Mouse (Mus musculus): Measurements from ENCODE around the gene Lhx2. TPM values are rescaled to one million over a fixed set of nuclear protein-coding genes. Genes with fewer than 3 reads are reported as not detected.

Gene Lhx2
- polyA plus RNA-seq, 1 experiment from 2014 or later: 37.1 TPM

- Histone ChIP-seq H3K27me3 (ENCODE audit: control insufficient read depth, insufficient read depth, low read depth, low read length) (peaks cover 14% of the 10 kb centered on the region), H3K9me3 (replicated peaks; ENCODE audit: control insufficient read depth, low read length, poor library complexity, severe bottlenecking) (no peaks in the 10 kb centered on the region), H3K4me3 (ENCODE audit: low read depth, low read length) (no peak overlapping the region), H3K4me1 (ENCODE audit: control insufficient read depth, insufficient read depth, low read length) (peaks cover 8% of the 10 kb centered on the region; the same call in 1 of the 2 replicates), H3K4me2 (ENCODE audit: low read length) (no peak overlapping the region), H3K9ac (ENCODE audit: low read depth, low read length) (no peak overlapping the region), H3K36me3 (ENCODE audit: control insufficient read depth, insufficient read depth, low read length) (no peaks in the 10 kb centered on the region), H3K27ac (ENCODE audit: low read length) (no peak overlapping the region)
- 57% methylated on average over 10 of the region's 10 CpGs for WGBS
- no peak for ATAC-seq
Measured at GRCm38 (mm10) chr2:38380136-38381083, 41.3 kb downstream of the Lhx2 start.

GRCm38 (mm10) chr2:38387568-38388262 is 48.6 kb downstream of the Lhx2 start:
- Histone ChIP-seq H3K4me2 (ENCODE audit: low read length) (no peak overlapping the region), H3K9me3 (replicated peaks; ENCODE audit: control insufficient read depth, low read length, poor library complexity, severe bottlenecking) (no peaks in the 10 kb centered on the region), H3K27me3 (ENCODE audit: control insufficient read depth, insufficient read depth, low read depth, low read length) (no peaks in the 10 kb centered on the region), H3K9ac (ENCODE audit: low read depth, low read length) (no peak overlapping the region), H3K4me1 (ENCODE audit: control insufficient read depth, insufficient read depth, low read length) (no peaks in the 10 kb centered on the region), H3K4me3 (ENCODE audit: low read depth, low read length) (no peak overlapping the region), H3K36me3 (ENCODE audit: control insufficient read depth, insufficient read depth, low read length) (no peaks in the 10 kb centered on the region), H3K27ac (ENCODE audit: low read length) (no peak overlapping the region)
- 86% methylated on average over 10 of the region's 10 CpGs for WGBS
- ATAC-seq: no peak

- no peak overlapping the region for H3K9ac ChIP-seq (ENCODE audit: low read depth, low read length)
- H3K36me3 ChIP-seq (ENCODE audit: control insufficient read depth, insufficient read depth, low read length): no peaks in the 10 kb centered on the region
- ATAC-seq: peak; percentile 76
- H3K4me2 ChIP-seq (ENCODE audit: low read length): no peak overlapping the region
- H3K27ac ChIP-seq (ENCODE audit: low read length): no peak overlapping the region
- WGBS: 51% methylated on average over 17 of the region's 17 CpGs
- no peaks in the 10 kb centered on the region; the same call in 1 of the 2 replicates for H3K27me3 ChIP-seq (ENCODE audit: control insufficient read depth, insufficient read depth, low read depth, low read length)
- no peak overlapping the region for H3K4me3 ChIP-seq (ENCODE audit: low read depth, low read length)
- H3K4me1 ChIP-seq (ENCODE audit: control insufficient read depth, insufficient read depth, low read length): no peaks in the 10 kb centered on the region
- no peaks in the 10 kb centered on the region for H3K9me3 ChIP-seq (replicated peaks; ENCODE audit: control insufficient read depth, low read length, poor library complexity, severe bottlenecking)
Measured at GRCm38 (mm10) chr2:38394977-38395868, 56.1 kb downstream of the Lhx2 start.

- no peak overlapping the region for H3K4me2 ChIP-seq (ENCODE audit: low read length)
- no peaks in the 10 kb centered on the region; the same call in 1 of the 2 replicates for H3K27me3 ChIP-seq (ENCODE audit: control insufficient read depth, insufficient read depth, low read depth, low read length)
- no peaks in the 10 kb centered on the region for H3K9me3 ChIP-seq (replicated peaks; ENCODE audit: control insufficient read depth, low read length, poor library complexity, severe bottlenecking)
- H3K27ac ChIP-seq (ENCODE audit: low read length): no peak overlapping the region
- ATAC-seq: peak; percentile 43; the same call in 1 of the 2 replicates
- H3K4me1 ChIP-seq (ENCODE audit: control insufficient read depth, insufficient read depth, low read length): no peaks in the 10 kb centered on the region
- no peak overlapping the region for H3K9ac ChIP-seq (ENCODE audit: low read depth, low read length)
- H3K36me3 ChIP-seq (ENCODE audit: control insufficient read depth, insufficient read depth, low read length): no peaks in the 10 kb centered on the region
- H3K4me3 ChIP-seq (ENCODE audit: low read depth, low read length): no peak overlapping the region
Measured at GRCm38 (mm10) chr2:38395869-38396236, 56.8 kb downstream of the Lhx2 start.

- Histone ChIP-seq H3K4me2 (ENCODE audit: low read length) (no peak overlapping the region), H3K9me3 (replicated peaks; ENCODE audit: control insufficient read depth, low read length, poor library complexity, severe bottlenecking) (no peaks in the 10 kb centered on the region), H3K27me3 (ENCODE audit: control insufficient read depth, insufficient read depth, low read depth, low read length) (no peaks in the 10 kb centered on the region; the same call in 1 of the 2 replicates), H3K9ac (ENCODE audit: low read depth, low read length) (no peak overlapping the region), H3K4me1 (ENCODE audit: control insufficient read depth, insufficient read depth, low read length) (no peaks in the 10 kb centered on the region), H3K4me3 (ENCODE audit: low read depth, low read length) (no peak overlapping the region), H3K27ac (ENCODE audit: low read length) (no peak overlapping the region), H3K36me3 (ENCODE audit: control insufficient read depth, insufficient read depth, low read length) (no peaks in the 10 kb centered on the region)
- 80% methylated on average over 7 of the region's 7 CpGs for WGBS
- no peak for ATAC-seq
Measured at GRCm38 (mm10) chr2:38397306-38397705, 58.2 kb downstream of the Lhx2 start.

GRCm38 (mm10) chr2:38397882-38398281 is 58.8 kb downstream of the Lhx2 start:
- no peaks in the 10 kb centered on the region; the same call in 1 of the 2 replicates for H3K27me3 ChIP-seq (ENCODE audit: control insufficient read depth, insufficient read depth, low read depth, low read length)
- no peaks in the 10 kb centered on the region for H3K36me3 ChIP-seq (ENCODE audit: control insufficient read depth, insufficient read depth, low read length)
- no peak overlapping the region for H3K27ac ChIP-seq (ENCODE audit: low read length)
- H3K4me2 ChIP-seq (ENCODE audit: low read length): no peak overlapping the region
- no peaks in the 10 kb centered on the region for H3K4me1 ChIP-seq (ENCODE audit: control insufficient read depth, insufficient read depth, low read length)
- H3K9me3 ChIP-seq (replicated peaks; ENCODE audit: control insufficient read depth, low read length, poor library complexity, severe bottlenecking): no peaks in the 10 kb centered on the region
- WGBS: 70% methylated on average over 6 of the region's 6 CpGs
- no peak overlapping the region for H3K9ac ChIP-seq (ENCODE audit: low read depth, low read length)
- no peak for ATAC-seq
- H3K4me3 ChIP-seq (ENCODE audit: low read depth, low read length): no peak overlapping the region

- Histone ChIP-seq H3K27me3 (ENCODE audit: control insufficient read depth, insufficient read depth, low read depth, low read length) (no peaks in the 10 kb centered on the region), H3K4me3 (ENCODE audit: low read depth, low read length) (no peak overlapping the region), H3K9ac (ENCODE audit: low read depth, low read length) (no peak overlapping the region), H3K9me3 (replicated peaks; ENCODE audit: control insufficient read depth, low read length, poor library complexity, severe bottlenecking) (no peaks in the 10 kb centered on the region), H3K27ac (ENCODE audit: low read length) (no peak overlapping the region), H3K36me3 (ENCODE audit: control insufficient read depth, insufficient read depth, low read length) (no peaks in the 10 kb centered on the region), H3K4me2 (ENCODE audit: low read length) (no peak overlapping the region), H3K4me1 (ENCODE audit: control insufficient read depth, insufficient read depth, low read length) (no peaks in the 10 kb centered on the region)
- WGBS: 100% methylated on average over 1 of the region's 1 CpGs
- no peak for ATAC-seq
Measured at GRCm38 (mm10) chr2:38402611-38403010, 63.5 kb downstream of the Lhx2 start.

- no peaks in the 10 kb centered on the region for H3K36me3 ChIP-seq (ENCODE audit: control insufficient read depth, insufficient read depth, low read length)
- no peaks in the 10 kb centered on the region for H3K27me3 ChIP-seq (ENCODE audit: control insufficient read depth, insufficient read depth, low read depth, low read length)
- no peaks in the 10 kb centered on the region for H3K4me1 ChIP-seq (ENCODE audit: control insufficient read depth, insufficient read depth, low read length)
- H3K9ac ChIP-seq (ENCODE audit: low read depth, low read length): no peak overlapping the region
- no peak for ATAC-seq
- H3K9me3 ChIP-seq (replicated peaks; ENCODE audit: control insufficient read depth, low read length, poor library complexity, severe bottlenecking): no peaks in the 10 kb centered on the region
- H3K4me2 ChIP-seq (ENCODE audit: low read length): no peak overlapping the region
- no peak overlapping the region for H3K27ac ChIP-seq (ENCODE audit: low read length)
- H3K4me3 ChIP-seq (ENCODE audit: low read depth, low read length): no peak overlapping the region
- 71% methylated on average over 12 of the region's 12 CpGs for WGBS
Measured at GRCm38 (mm10) chr2:38403231-38403630, 64.2 kb downstream of the Lhx2 start.
